Mouse (Mus musculus): Measurements from ENCODE around the gene Krt24. TPM values are rescaled to one million over a fixed set of nuclear protein-coding genes. Genes with fewer than 3 reads are reported as not detected.

Krt24 gene
- polyA plus RNA-seq, 1 experiment, result not detected

DNA sequence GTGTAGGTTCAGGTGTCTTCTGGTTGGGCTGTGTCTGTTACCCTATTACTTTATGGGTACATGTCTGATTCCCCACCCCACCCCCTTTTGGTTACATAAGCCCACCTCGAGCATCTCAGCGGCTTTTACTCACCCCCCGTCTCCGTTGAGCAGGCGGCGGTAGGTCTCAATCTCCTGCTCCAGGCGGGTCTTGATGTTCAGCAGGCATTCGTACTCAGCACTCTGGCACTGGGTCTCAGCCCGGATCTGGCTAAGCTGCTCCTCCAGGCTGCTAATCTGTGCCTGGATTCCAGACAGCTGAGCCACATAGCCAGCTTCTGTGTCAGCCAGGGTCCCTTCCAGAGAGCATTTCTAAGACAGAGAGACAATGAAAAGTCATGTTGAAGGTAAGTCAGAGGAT lies 3.9 kb downstream of the Krt24 start:
- Histone ChIP-seq H3K27me3 (ENCODE audit: control insufficient read depth, insufficient read depth, low read length) (no peaks in the 10 kb centered on the region), H3K4me3 (ENCODE audit: low read depth, low read length) (no peak overlapping the region), H3K4me1 (ENCODE audit: control insufficient read depth, insufficient read depth, insufficient read length, low read length) (no peaks in the 10 kb centered on the region), H3K27ac (ENCODE audit: insufficient read depth, low read depth, low read length) (no peak overlapping the region), H3K36me3 (ENCODE audit: control insufficient read depth, insufficient read depth, low read length) (no peaks in the 10 kb centered on the region)
- TF ChIP-seq POLR2A (IDR thresholded peaks at IDR 0.05; ENCODE audit: low read depth, low read length), result no peak
- TF ChIP-seq CTCF (IDR thresholded peaks at IDR 0.05; ENCODE audit: extremely low read depth, insufficient read length, insufficient replicate concordance, low read depth, low read length), result no peak
- 74% methylated on average over 9 of the region's 9 CpGs for WGBS

DNA sequence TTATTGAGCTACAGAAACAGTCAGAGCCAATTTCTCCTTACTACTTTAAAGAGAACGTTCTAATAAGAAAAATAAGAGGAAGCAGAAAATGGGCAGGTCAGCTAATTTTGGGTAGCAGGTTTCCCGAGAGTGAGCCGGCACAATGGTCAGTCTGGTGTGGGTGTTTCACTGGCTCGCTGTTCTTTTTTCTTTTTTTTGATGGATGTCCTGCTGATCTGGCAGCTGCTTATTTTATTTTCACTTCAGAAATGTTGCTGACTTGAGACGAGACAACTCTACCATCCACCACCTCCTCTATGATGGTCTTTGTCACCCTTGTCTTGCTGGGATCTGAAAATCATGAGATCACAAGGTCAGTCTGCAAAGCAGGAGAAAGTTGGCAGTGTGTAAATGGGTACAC lies 5.1 kb downstream of the Krt24 start:
- no peak overlapping the region for H3K27ac ChIP-seq (ENCODE audit: insufficient read depth, low read depth, low read length)
- no peak overlapping the region for H3K4me3 ChIP-seq (ENCODE audit: low read depth, low read length)
- WGBS, result 61% methylated on average over 5 of the region's 5 CpGs
- TF ChIP-seq POLR2A (IDR thresholded peaks at IDR 0.05; ENCODE audit: low read depth, low read length) (no peak), CTCF (IDR thresholded peaks at IDR 0.05; ENCODE audit: extremely low read depth, insufficient read length, insufficient replicate concordance, low read depth, low read length) (no peak)
- no peaks in the 10 kb centered on the region for H3K27me3 ChIP-seq (ENCODE audit: control insufficient read depth, insufficient read depth, low read length)
- H3K36me3 ChIP-seq (ENCODE audit: control insufficient read depth, insufficient read depth, low read length), result no peaks in the 10 kb centered on the region
- H3K4me1 ChIP-seq (ENCODE audit: control insufficient read depth, insufficient read depth, insufficient read length, low read length), result no peaks in the 10 kb centered on the region

DNA sequence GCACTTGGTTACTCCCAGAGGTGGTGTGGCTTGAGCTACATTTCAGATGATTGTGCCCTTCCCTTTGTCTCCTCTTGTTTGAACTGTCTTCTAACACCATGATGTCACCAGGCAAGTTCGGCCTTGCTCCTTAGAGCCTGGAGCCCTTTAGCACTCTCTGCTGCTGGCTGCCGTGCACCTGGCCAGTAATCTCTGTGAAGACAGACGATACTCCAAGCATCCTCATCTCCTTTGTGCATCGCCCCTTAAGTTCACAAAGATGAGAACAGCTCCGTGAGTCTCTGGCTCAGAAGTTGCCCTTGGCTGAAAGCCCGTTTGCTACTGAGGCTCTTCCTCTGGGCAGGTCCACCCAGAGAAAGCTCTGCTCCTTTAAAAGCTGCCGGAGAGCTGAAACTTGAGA lies 8.3 kb downstream of the Krt24 start:
- 45% methylated on average over 7 of the region's 7 CpGs for WGBS
- no peaks in the 10 kb centered on the region for H3K4me1 ChIP-seq (ENCODE audit: control insufficient read depth, insufficient read depth, insufficient read length, low read length)
- no peak overlapping the region for H3K27ac ChIP-seq (ENCODE audit: insufficient read depth, low read depth, low read length)
- TF ChIP-seq POLR2A (IDR thresholded peaks at IDR 0.05; ENCODE audit: low read depth, low read length) (no peak), CTCF (IDR thresholded peaks at IDR 0.05; ENCODE audit: extremely low read depth, insufficient read length, insufficient replicate concordance, low read depth, low read length) (no peak)
- no peak overlapping the region for H3K4me3 ChIP-seq (ENCODE audit: low read depth, low read length)
- no peaks in the 10 kb centered on the region for H3K36me3 ChIP-seq (ENCODE audit: control insufficient read depth, insufficient read depth, low read length)
- no peaks in the 10 kb centered on the region for H3K27me3 ChIP-seq (ENCODE audit: control insufficient read depth, insufficient read depth, low read length)

DNA sequence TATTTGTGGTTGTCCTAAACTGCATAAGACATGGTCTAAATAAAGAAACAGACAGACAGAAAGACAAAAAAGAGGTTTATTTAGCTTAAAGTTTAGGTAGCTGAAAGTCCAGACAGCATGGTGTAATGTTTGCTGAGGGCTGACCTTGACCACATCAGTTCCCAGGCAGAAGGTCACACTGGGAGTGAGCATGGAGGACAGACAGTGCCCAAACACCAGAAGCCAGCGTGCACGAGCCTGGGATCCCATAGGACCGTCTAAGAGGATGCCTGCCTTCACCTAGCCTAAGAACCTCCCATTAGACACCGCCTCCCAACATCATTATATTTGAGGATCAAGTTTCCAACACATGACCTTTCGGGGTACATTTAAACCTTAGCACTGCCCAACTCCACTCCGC lies 9.4 kb downstream of the Krt24 start:
- TF ChIP-seq POLR2A (IDR thresholded peaks at IDR 0.05; ENCODE audit: low read depth, low read length) (no peak), CTCF (IDR thresholded peaks at IDR 0.05; ENCODE audit: extremely low read depth, insufficient read length, insufficient replicate concordance, low read depth, low read length) (no peak)
- Histone ChIP-seq H3K27me3 (ENCODE audit: control insufficient read depth, insufficient read depth, low read length) (no peaks in the 10 kb centered on the region), H3K27ac (ENCODE audit: insufficient read depth, low read depth, low read length) (no peak overlapping the region), H3K4me3 (ENCODE audit: low read depth, low read length) (no peak overlapping the region), H3K36me3 (ENCODE audit: control insufficient read depth, insufficient read depth, low read length) (no peaks in the 10 kb centered on the region), H3K4me1 (ENCODE audit: control insufficient read depth, insufficient read depth, insufficient read length, low read length) (no peaks in the 10 kb centered on the region)
- 74% methylated on average over 6 of the region's 6 CpGs for WGBS

DNA sequence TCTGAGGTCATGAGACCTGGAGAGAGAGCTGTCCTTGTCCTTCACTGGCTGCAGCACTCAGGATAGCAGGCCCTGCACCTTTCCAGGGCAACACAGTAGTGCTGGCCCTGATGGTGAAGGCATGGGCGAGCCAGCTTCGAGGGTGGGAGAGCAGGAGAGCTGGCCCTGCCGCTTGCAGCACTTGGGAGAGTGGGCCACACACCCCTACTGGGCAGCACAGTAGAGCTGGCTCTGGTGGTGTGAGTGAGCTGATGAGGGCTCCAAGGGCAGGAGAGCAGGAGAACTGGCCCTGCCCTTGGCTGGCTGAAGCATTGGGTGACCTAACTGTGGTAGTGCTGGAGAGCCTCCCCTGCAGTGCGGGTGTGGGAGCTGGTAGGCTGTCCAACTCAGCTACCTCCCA lies 12.3 kb downstream of the Krt24 start:
- Histone ChIP-seq H3K36me3 (ENCODE audit: control insufficient read depth, insufficient read depth, low read length) (no peaks in the 10 kb centered on the region), H3K4me3 (ENCODE audit: low read depth, low read length) (no peak overlapping the region), H3K27ac (ENCODE audit: insufficient read depth, low read depth, low read length) (no peak overlapping the region), H3K27me3 (ENCODE audit: control insufficient read depth, insufficient read depth, low read length) (no peaks in the 10 kb centered on the region), H3K4me1 (ENCODE audit: control insufficient read depth, insufficient read depth, insufficient read length, low read length) (no peaks in the 10 kb centered on the region)
- WGBS, result 85% methylated on average over 4 of the region's 4 CpGs
- no peak for TF ChIP-seq CTCF (IDR thresholded peaks at IDR 0.05; ENCODE audit: extremely low read depth, insufficient read length, insufficient replicate concordance, low read depth, low read length)
- no peak for TF ChIP-seq POLR2A (IDR thresholded peaks at IDR 0.05; ENCODE audit: low read depth, low read length)

DNA sequence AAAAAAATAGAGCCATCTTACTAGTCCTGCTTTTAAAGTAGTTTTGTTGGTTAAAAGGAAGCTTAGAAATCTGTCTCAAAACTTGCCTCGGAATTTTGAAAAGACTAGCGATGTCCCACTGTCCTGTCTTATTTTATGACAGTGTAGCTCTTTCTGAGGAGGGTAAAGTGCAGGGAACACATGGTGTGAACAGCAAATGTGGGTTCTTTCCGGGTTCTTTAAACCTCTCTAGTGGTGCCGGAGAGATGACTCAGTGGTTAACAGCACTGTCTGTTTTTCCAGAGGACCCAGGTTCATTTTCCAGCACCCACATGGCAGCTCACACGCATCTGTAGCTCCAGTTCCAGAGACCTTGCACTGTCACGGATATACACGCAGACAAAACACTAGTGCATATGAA lies 15.9 kb downstream of the Krt24 start:
- Histone ChIP-seq H3K27me3 (ENCODE audit: control insufficient read depth, insufficient read depth, low read length) (no peaks in the 10 kb centered on the region), H3K4me3 (ENCODE audit: low read depth, low read length) (no peak overlapping the region), H3K36me3 (ENCODE audit: control insufficient read depth, insufficient read depth, low read length) (no peaks in the 10 kb centered on the region), H3K27ac (ENCODE audit: insufficient read depth, low read depth, low read length) (no peak overlapping the region), H3K4me1 (ENCODE audit: control insufficient read depth, insufficient read depth, insufficient read length, low read length) (no peaks in the 10 kb centered on the region)
- TF ChIP-seq CTCF (IDR thresholded peaks at IDR 0.05; ENCODE audit: extremely low read depth, insufficient read length, insufficient replicate concordance, low read depth, low read length) (no peak), POLR2A (IDR thresholded peaks at IDR 0.05; ENCODE audit: low read depth, low read length) (no peak)
- 46% methylated on average over 7 of the region's 7 CpGs for WGBS

DNA sequence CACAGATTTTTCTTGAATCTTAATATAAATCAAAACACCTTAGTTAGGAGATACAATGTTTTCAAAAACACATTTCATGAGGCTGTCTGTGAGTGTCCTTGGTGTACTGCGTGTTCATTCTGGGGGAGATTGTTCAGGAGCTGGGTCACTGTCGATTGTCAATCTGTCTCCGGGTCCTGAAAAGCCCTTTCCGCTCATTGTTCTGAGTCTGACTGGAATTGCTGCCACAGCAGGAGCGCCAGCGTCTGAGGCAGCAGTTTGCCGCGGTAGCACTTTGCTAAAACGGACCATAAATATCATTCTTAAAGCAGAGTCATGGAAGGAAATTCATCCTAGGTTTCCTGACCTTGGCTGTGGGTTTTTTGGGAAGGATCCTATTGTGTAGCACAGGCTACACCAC lies 19.3 kb downstream of the Krt24 start:
- TF ChIP-seq POLR2A (IDR thresholded peaks at IDR 0.05; ENCODE audit: low read depth, low read length) (no peak), CTCF (IDR thresholded peaks at IDR 0.05; ENCODE audit: extremely low read depth, insufficient read length, insufficient replicate concordance, low read depth, low read length) (no peak)
- no peak overlapping the region for H3K27ac ChIP-seq (ENCODE audit: insufficient read depth, low read depth, low read length)
- no peaks in the 10 kb centered on the region for H3K36me3 ChIP-seq (ENCODE audit: control insufficient read depth, insufficient read depth, low read length)
- 61% methylated on average over 9 of the region's 9 CpGs for WGBS
- H3K27me3 ChIP-seq (ENCODE audit: control insufficient read depth, insufficient read depth, low read length), result no peaks in the 10 kb centered on the region
- no peak overlapping the region for H3K4me3 ChIP-seq (ENCODE audit: low read depth, low read length)
- H3K4me1 ChIP-seq (ENCODE audit: control insufficient read depth, insufficient read depth, insufficient read length, low read length), result no peaks in the 10 kb centered on the region

DNA sequence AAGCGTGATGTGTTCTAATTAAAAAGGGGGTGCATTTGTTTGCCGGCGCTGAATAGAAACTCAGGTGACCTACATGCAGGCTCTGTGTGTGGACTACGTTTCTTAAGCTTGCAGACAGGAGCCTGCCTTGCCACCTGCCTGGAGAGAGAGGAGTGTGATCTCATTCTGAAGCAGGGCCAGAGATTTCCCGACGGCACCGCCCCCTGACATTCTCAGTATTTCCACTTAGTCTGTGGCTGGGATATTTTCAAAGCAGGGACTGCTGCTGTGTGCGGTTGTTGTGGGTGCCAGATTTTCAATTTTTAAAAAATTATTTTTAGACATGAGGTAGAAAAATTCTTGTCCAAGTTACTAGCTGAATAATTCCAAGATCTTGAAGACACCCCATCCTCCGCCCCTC lies 19.8 kb downstream of the Krt24 start:
- no peaks in the 10 kb centered on the region for H3K36me3 ChIP-seq (ENCODE audit: control insufficient read depth, insufficient read depth, low read length)
- H3K27ac ChIP-seq (ENCODE audit: insufficient read depth, low read depth, low read length), result no peak overlapping the region
- 63% methylated on average over 9 of the region's 9 CpGs for WGBS
- TF ChIP-seq CTCF (IDR thresholded peaks at IDR 0.05; ENCODE audit: extremely low read depth, insufficient read length, insufficient replicate concordance, low read depth, low read length), result no peak
- TF ChIP-seq POLR2A (IDR thresholded peaks at IDR 0.05; ENCODE audit: low read depth, low read length), result no peak
- no peaks in the 10 kb centered on the region for H3K27me3 ChIP-seq (ENCODE audit: control insufficient read depth, insufficient read depth, low read length)
- H3K4me1 ChIP-seq (ENCODE audit: control insufficient read depth, insufficient read depth, insufficient read length, low read length), result no peaks in the 10 kb centered on the region
- no peak overlapping the region for H3K4me3 ChIP-seq (ENCODE audit: low read depth, low read length)
